Mouse (Mus musculus): ENCODE data around the gene Ankrd33. TPM values are rescaled to one million over a fixed set of nuclear protein-coding genes. Genes with fewer than 3 reads are reported as not detected.
"Not testable (repeated sequence)": the region's sequence is repeated elsewhere in the genome, so short reads cannot be mapped to it uniquely, and the experiment has no call there.

Ankrd33 gene
- total RNA-seq, 4 experiments from 2014 or later = 0.34 TPM; not detected in 3

GRCm38 (mm10) chr15:101086451-101086850, 29.1 kb upstream of the Ankrd33 start:
- no peak for DNase-seq (ENCODE audit: low spot score in 2 of 2)

GRCm38 (mm10) chr15:101086956-101087355, 28.6 kb upstream of the Ankrd33 start:
- DNase-seq (ENCODE audit: low spot score in 2 of 2) = no peak

GRCm38 (mm10) chr15:101088291-101088690, 27.3 kb upstream of the Ankrd33 start:
- no peak for DNase-seq (ENCODE audit: low spot score in 2 of 2)

GRCm38 (mm10) chr15:101091551-101091950, 24.0 kb upstream of the Ankrd33 start:
- DNase-seq (ENCODE audit: low spot score in 2 of 2) = no peak

- no peak for DNase-seq (ENCODE audit: low spot score in 2 of 2)
Observed at GRCm38 (mm10) chr15:101092121-101092828, 23.3 kb upstream of the Ankrd33 start.

- DNase-seq (ENCODE audit: low spot score in 2 of 2) = peak in 1 of 2 experiments; percentile 58
Observed at GRCm38 (mm10) chr15:101092829-101093648, 22.5 kb upstream of the Ankrd33 start.

GRCm38 (mm10) chr15:101093988-101094387, 21.6 kb upstream of the Ankrd33 start:
- DNase-seq (ENCODE audit: low spot score in 2 of 2) = no peak

GRCm38 (mm10) chr15:101094979-101095378, 20.6 kb upstream of the Ankrd33 start:
- DNase-seq (ENCODE audit: low spot score in 2 of 2) = no peak

GRCm38 (mm10) chr15:101095392-101095791, 20.2 kb upstream of the Ankrd33 start:
- DNase-seq (ENCODE audit: low spot score in 2 of 2) = no peak

- DNase-seq (ENCODE audit: low spot score in 2 of 2) = no peak
Observed at GRCm38 (mm10) chr15:101097985-101098651, 17.4 kb upstream of the Ankrd33 start.

GRCm38 (mm10) chr15:101100996-101101395, 14.6 kb upstream of the Ankrd33 start:
- DNase-seq (ENCODE audit: low spot score in 2 of 2) = no peak

- no peak for DNase-seq (ENCODE audit: low spot score in 2 of 2)
Observed at GRCm38 (mm10) chr15:101103605-101104304, 11.8 kb upstream of the Ankrd33 start.

GRCm38 (mm10) chr15:101105496-101105994, 10.0 kb upstream of the Ankrd33 start:
- peak in 1 of 2 experiments; percentile 54 for DNase-seq (ENCODE audit: low spot score in 2 of 2)

- DNase-seq (ENCODE audit: low spot score in 2 of 2) = no peak
Observed at GRCm38 (mm10) chr15:101106011-101106410, 9.5 kb upstream of the Ankrd33 start.

GRCm38 (mm10) chr15:101107906-101108671, 7.5 kb upstream of the Ankrd33 start:
- no peak for DNase-seq (ENCODE audit: low spot score in 2 of 2)

GRCm38 (mm10) chr15:101113176-101113575, 2.4 kb upstream of the Ankrd33 start:
- DNase-seq (ENCODE audit: low spot score in 2 of 2) = no peak

- DNase-seq (ENCODE audit: low spot score in 2 of 2) = not testable (repeated sequence)
Observed at GRCm38 (mm10) chr15:101113778-101114177, 1.8 kb upstream of the Ankrd33 start.

- no peak for DNase-seq (ENCODE audit: low spot score in 2 of 2)
Observed at GRCm38 (mm10) chr15:101118399-101119125, 3.0 kb downstream of the Ankrd33 start.

GRCm38 (mm10) chr15:101121411-101122289, 6.1 kb downstream of the Ankrd33 start:
- DNase-seq (ENCODE audit: low spot score in 2 of 2) = no peak
